Mouse (Mus musculus): ENCODE results near the gene Gfra4.
A peak's percentile ranks its signal among the peaks of the same experiment; 100 is the strongest.
"Not testable (repeated sequence)": the region's sequence is repeated elsewhere in the genome, so short reads cannot be mapped to it uniquely, and the experiment has no call there.

Gene Gfra4

GRCm38 (mm10) chr2:131044989-131045720 is 2.3 kb upstream of the Gfra4 start:
- no peak for DNase-seq

GRCm38 (mm10) chr2:131044354-131044852 is 1.5 kb upstream of the Gfra4 start:
- no peak for DNase-seq

- DNase-seq: peak; percentile 88
Measured at GRCm38 (mm10) chr2:131040854-131041825, 1.7 kb downstream of the Gfra4 start.

GRCm38 (mm10) chr2:131038675-131039074 is 4.2 kb downstream of the Gfra4 start:
- no peak for DNase-seq

GRCm38 (mm10) chr2:131038197-131038596 is 4.7 kb downstream of the Gfra4 start:
- no peak for DNase-seq

GRCm38 (mm10) chr2:131037226-131037990 is 5.5 kb downstream of the Gfra4 start:
- peak; percentile 62 for DNase-seq

- DNase-seq: no peak
Measured at GRCm38 (mm10) chr2:131036757-131037156, 6.1 kb downstream of the Gfra4 start.

GRCm38 (mm10) chr2:131036343-131036742 is 6.5 kb downstream of the Gfra4 start:
- no peak for DNase-seq

- not testable (repeated sequence) for DNase-seq
Measured at GRCm38 (mm10) chr2:131031406-131031805, 11.5 kb downstream of the Gfra4 start.

- no peak for DNase-seq
Measured at GRCm38 (mm10) chr2:131030998-131031397, 11.9 kb downstream of the Gfra4 start.

GRCm38 (mm10) chr2:131030561-131030960 is 12.3 kb downstream of the Gfra4 start:
- no peak for DNase-seq

- peak; percentile 36 for DNase-seq
Measured at GRCm38 (mm10) chr2:131029065-131029935, 13.6 kb downstream of the Gfra4 start.

- DNase-seq: no peak
Measured at GRCm38 (mm10) chr2:131026941-131027340, 15.9 kb downstream of the Gfra4 start.

GRCm38 (mm10) chr2:131025230-131025629 is 17.7 kb downstream of the Gfra4 start:
- DNase-seq: no peak

- DNase-seq: no peak
Measured at GRCm38 (mm10) chr2:131010566-131010965, 32.3 kb downstream of the Gfra4 start.

- DNase-seq: no peak
Measured at GRCm38 (mm10) chr2:131009123-131009522, 33.8 kb downstream of the Gfra4 start.

- DNase-seq: peak; percentile 42
Measured at GRCm38 (mm10) chr2:130992818-130993217, 50.1 kb downstream of the Gfra4 start.

All from right cerebral cortex, adult 18-20 months (tissue).